Mouse (Mus musculus) intestine, postnatal 0 days (tissue): ENCODE data around the gene Wwox. TPM values are rescaled to one million over a fixed set of nuclear protein-coding genes. Genes with fewer than 3 reads are reported as not detected.

Experiments used
- ATAC-seq: fragments of 200-750 bp; cut with Nextera tagmentation; 2 replicates; pipeline ENCODE4 v1.8.0; 2017; ENCODE audit warnings: mild to moderate bottlenecking, moderate TSS enrichment, moderate library complexity
- H3K27ac ChIP-seq: fragments of 300-500 bp; sonication (generic); 2 replicates; pipeline ENCODE4 v1.5.1; 2014; ENCODE audit warnings: mild to moderate bottlenecking, low read depth, low read length, moderate library complexity
- H3K27me3 ChIP-seq: fragments of 300-500 bp; sonication (generic); replicated peaks from 2 replicates; pipeline ENCODE4 v1.6.1; 2014; ENCODE audit warnings: low read length, mixed read lengths; ENCODE audit not compliant: control insufficient read depth, insufficient read depth
- H3K36me3 ChIP-seq: fragments of 300-500 bp; sonication (generic); 2 replicates; pipeline ENCODE4 v1.6.1; 2014; ENCODE audit warnings: mild to moderate bottlenecking, moderate library complexity; ENCODE audit not compliant: control insufficient read depth, insufficient read depth
- H3K4me1 ChIP-seq: fragments of 300-500 bp; sonication (generic); replicated peaks from 2 replicates; pipeline ENCODE4 v1.6.1; 2014; ENCODE audit warnings: antibody characterized with exemption, low read length, mixed read lengths; ENCODE audit not compliant: control insufficient read depth, insufficient read depth
- H3K4me2 ChIP-seq: fragments of 300-500 bp; sonication (generic); replicated peaks from 2 replicates; pipeline ENCODE4 v1.6.1; 2014; ENCODE audit warnings: low read depth, mild to moderate bottlenecking, moderate library complexity
- H3K4me3 ChIP-seq: fragments of 300-500 bp; sonication (generic); 2 replicates; pipeline ENCODE4 v1.5.1; 2014; ENCODE audit warnings: low read depth, low read length
- H3K9ac ChIP-seq: fragments of 300-500 bp; sonication (generic); 2 replicates; pipeline ENCODE4 v1.6.1; 2014; ENCODE audit warnings: mild to moderate bottlenecking, low read depth, low read length
- H3K9me3 ChIP-seq: fragments of 300-500 bp; sonication (generic); 2 replicates; pipeline ENCODE4 v1.6.1; 2016; ENCODE audit warnings: mixed run types; ENCODE audit not compliant: control insufficient read depth
- CTCF ChIP-seq: sonication (generic); IDR thresholded peaks from 2 replicates; pipeline ENCODE4 v1.5.1; 2016; ENCODE audit warnings: low read depth, mild to moderate bottlenecking, control low read depth, antibody characterized with exemption, moderate library complexity
- WGBS: fragments of 180-500 bp; shearing (Covaris S2); extraction: QIAGEN DNeasy Blood & Tissue Kit; methylation state at CpG from one replicate; pipeline ENCODE4 v1.1.7; 2014; 5-methylcytosine and 5-hydroxymethylcytosine counted together
- polyA plus RNA-seq: library from polyadenylated mRNA; unstranded; fragments of >200 nt; fragmentation: Nextera tagmentation; extraction: Ambion mirVana; gene quantifications from 2 replicates; pipeline ENCODE4 v1.2.1, GENCODE M21; 2015

The Wwox gene
- polyA plus RNA-seq, 1 experiment from 2014 or later: 7.1 TPM

- ATAC-seq: no peak
- Histone ChIP-seq H3K27ac (no peak overlapping the region), H3K4me3 (no peak overlapping the region), H3K4me2 (no peak overlapping the region), H3K36me3 (no peaks in the 10 kb centered on the region), H3K27me3 (no peaks in the 10 kb centered on the region), H3K9ac (no peak overlapping the region), H3K9me3 (no peaks in the 10 kb centered on the region), H3K4me1 (no peaks in the 10 kb centered on the region)
- 82% methylated on average over 11 of the region's 11 CpGs for WGBS
- no peak for TF ChIP-seq CTCF
These were observed 443.6 kb downstream of the Wwox start for GRCm38 (mm10) chr8:114882936-114883606.

DNA sequence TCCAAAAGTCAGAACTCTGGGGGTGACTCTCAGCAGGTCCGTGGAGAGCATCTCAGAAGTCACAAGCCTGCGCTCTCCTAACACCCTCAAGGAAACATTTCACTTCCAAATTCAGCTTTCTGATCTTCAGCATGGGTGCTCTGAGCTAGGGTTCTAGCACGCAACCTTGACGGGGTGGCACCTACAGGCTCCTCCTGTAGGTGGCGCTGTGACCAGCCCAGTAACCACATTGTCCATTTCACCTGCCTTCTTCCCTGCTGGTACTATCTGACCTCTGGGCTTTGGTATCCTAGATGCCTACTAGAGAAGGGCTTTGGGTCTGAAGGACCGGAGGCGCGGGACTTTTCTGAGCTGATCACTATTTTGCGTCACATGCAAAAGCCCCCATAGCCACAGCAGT, 444.5 kb downstream of the Wwox start:
- 82% methylated on average over 9 of the region's 9 CpGs for WGBS
- H3K4me3 ChIP-seq: no peak overlapping the region
- ATAC-seq: no peak
- no peak overlapping the region for H3K4me2 ChIP-seq
- H3K27me3 ChIP-seq: no peaks in the 10 kb centered on the region
- peak; percentile 62 for TF ChIP-seq CTCF
- H3K9ac ChIP-seq: no peak overlapping the region
- H3K27ac ChIP-seq: no peak overlapping the region
- H3K9me3 ChIP-seq: no peaks in the 10 kb centered on the region
- H3K4me1 ChIP-seq: no peaks in the 10 kb centered on the region
- no peaks in the 10 kb centered on the region for H3K36me3 ChIP-seq

DNA sequence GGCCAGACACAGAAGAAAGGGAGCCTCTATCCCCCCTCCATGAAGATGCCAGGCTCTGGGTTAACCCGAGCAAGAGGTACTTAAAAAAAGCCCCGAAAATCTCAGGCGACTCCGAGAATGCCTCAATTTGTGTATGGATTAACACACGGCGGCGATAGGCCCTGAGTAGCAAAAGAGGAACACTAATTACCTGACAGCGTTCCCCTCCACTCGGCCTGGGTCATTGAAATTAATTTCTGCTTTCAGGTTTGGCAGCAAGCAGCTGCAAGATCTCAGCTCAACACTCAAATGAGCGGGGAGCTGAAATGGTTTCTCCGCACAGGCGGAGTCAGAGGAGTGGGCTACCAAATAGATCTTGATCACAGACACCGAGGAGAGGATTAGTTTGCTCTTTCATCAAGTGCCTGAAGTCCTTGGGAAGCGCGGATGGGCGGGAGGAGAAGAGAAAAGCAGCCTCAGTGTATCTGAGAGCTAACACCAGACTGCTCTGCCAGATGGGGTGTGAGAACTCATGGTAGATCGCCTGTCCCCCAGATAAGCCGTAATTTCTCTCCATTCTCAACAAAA, 445.7 kb downstream of the Wwox start:
- no peak overlapping the region for H3K9ac ChIP-seq
- H3K4me2 ChIP-seq: no peak overlapping the region
- no peak overlapping the region for H3K4me3 ChIP-seq
- H3K27ac ChIP-seq: no peak overlapping the region
- WGBS: 60% methylated on average over 18 of the region's 18 CpGs
- no peak for TF ChIP-seq CTCF
- no peaks in the 10 kb centered on the region for H3K36me3 ChIP-seq
- H3K4me1 ChIP-seq: no peaks in the 10 kb centered on the region
- H3K9me3 ChIP-seq: no peaks in the 10 kb centered on the region
- ATAC-seq: no peak
- no peaks in the 10 kb centered on the region for H3K27me3 ChIP-seq

- H3K27ac ChIP-seq: no peak overlapping the region
- no peak overlapping the region for H3K9ac ChIP-seq
- no peaks in the 10 kb centered on the region for H3K9me3 ChIP-seq
- H3K27me3 ChIP-seq: no peaks in the 10 kb centered on the region
- no peak overlapping the region for H3K4me3 ChIP-seq
- no peak for TF ChIP-seq CTCF
- no peaks in the 10 kb centered on the region for H3K4me1 ChIP-seq
- 96% methylated on average over 3 of the region's 3 CpGs for WGBS
- no peaks in the 10 kb centered on the region for H3K36me3 ChIP-seq
- no peak overlapping the region for H3K4me2 ChIP-seq
- ATAC-seq: no peak
These were observed 448.9 kb downstream of the Wwox start for GRCm38 (mm10) chr8:114888388-114888787.

GRCm38 (mm10) chr8:114889578-114890374, 450.3 kb downstream of the Wwox start:
- no peak for TF ChIP-seq CTCF
- no peak for ATAC-seq
- no peaks in the 10 kb centered on the region for H3K36me3 ChIP-seq
- no peaks in the 10 kb centered on the region for H3K4me1 ChIP-seq
- H3K4me3 ChIP-seq: no peak overlapping the region
- 58% methylated on average over 16 of the region's 16 CpGs for WGBS
- no peak overlapping the region for H3K4me2 ChIP-seq
- H3K27me3 ChIP-seq: no peaks in the 10 kb centered on the region
- no peak overlapping the region for H3K27ac ChIP-seq
- no peak overlapping the region for H3K9ac ChIP-seq
- H3K9me3 ChIP-seq: no peaks in the 10 kb centered on the region

GRCm38 (mm10) chr8:114890478-114890877, 451.0 kb downstream of the Wwox start:
- no peak overlapping the region for H3K9ac ChIP-seq
- 73% methylated on average over 5 of the region's 5 CpGs for WGBS
- H3K27ac ChIP-seq: no peak overlapping the region
- no peak overlapping the region for H3K4me2 ChIP-seq
- no peak overlapping the region for H3K4me3 ChIP-seq
- TF ChIP-seq CTCF: no peak
- H3K36me3 ChIP-seq: no peaks in the 10 kb centered on the region
- no peaks in the 10 kb centered on the region for H3K27me3 ChIP-seq
- ATAC-seq: no peak
- H3K9me3 ChIP-seq: no peaks in the 10 kb centered on the region
- no peaks in the 10 kb centered on the region for H3K4me1 ChIP-seq
